Mouse (Mus musculus) spleen, adult 2 months (tissue): ENCODE measurements around the gene Dusp9.

Experiments
- CTCF ChIP-seq: fragments of 200-500 bp; IDR thresholded peaks from 2 replicates; pipeline ENCODE4 v1.5.1; 2011; ENCODE audit warnings: mild to moderate bottlenecking, inconsistent platforms; ENCODE audit not compliant: insufficient read depth, insufficient read length, insufficient replicate concordance; ENCODE audit errors: extremely low read depth
- POLR2A ChIP-seq: fragments of 200-500 bp; IDR thresholded peaks from 2 replicates; pipeline ENCODE4 v1.6.1; 2011; ENCODE audit warnings: low read depth, low read length, inconsistent platforms

- no peak for TF ChIP-seq CTCF
- no peak for TF ChIP-seq POLR2A
Observed at GRCm38 (mm10) chrX:73660284-73660665, 21.1 kb downstream of the Dusp9 start.
